Mouse (Mus musculus) MN1 (cell line): Measurements from ENCODE around the gene Ankrd22.
A peak's percentile ranks its signal among the peaks of the same experiment; 100 is the strongest.
"Not testable (repeated sequence)": the region's sequence is repeated elsewhere in the genome, so short reads cannot be mapped to it uniquely, and the experiment has no call there.

ENCODE experiments used
- DNase-seq: peaks from one replicate; pipeline ENCODE4 v3.0.0-alpha.2; 2016; ENCODE audit warnings: low spot score

Gene Ankrd22

GRCm38 (mm10) chr19:34165891-34166290, at the start of gene Ankrd22:
TSS of gene Ankrd22 (minus strand) at chr19:34166053.
- no peak for DNase-seq

DNA sequence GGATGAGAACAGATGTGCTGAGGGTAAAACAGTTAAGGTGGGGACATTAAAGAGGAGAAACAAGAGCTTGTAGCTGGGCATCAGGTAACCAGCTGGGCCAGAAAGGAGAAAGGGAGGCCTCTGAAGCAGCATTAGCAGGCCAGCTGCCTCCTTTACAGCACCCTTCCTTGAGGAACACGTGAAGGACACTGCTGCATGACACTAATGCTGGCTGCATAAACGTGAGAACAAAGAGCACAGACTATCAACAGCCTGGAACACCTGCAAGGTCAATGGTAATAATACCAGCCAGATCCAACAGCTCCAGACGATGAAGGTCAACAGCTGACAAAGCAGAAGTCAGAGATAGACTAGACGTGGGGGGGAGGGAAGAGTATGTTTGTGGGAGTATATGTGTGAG, 48.3 kb upstream of the Ankrd22 start:
- no peak for DNase-seq

DNA sequence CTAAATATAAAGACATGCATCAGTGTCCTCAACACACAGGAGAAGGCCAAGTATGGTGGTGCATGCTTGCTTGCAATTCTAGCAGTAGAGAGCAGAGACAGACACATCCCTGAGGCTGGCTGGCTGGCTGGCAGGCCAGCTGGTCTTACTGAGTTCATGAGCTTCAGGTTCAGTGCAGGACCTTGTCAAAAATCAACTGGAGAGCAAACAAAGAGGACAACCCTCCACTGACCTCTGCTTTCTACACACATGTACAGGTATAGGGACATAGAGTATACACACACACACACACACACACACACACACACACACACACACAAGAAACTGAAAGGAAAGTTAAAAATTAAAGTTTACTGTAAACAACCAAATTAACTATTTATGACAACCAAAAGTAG, 47.4 kb upstream of the Ankrd22 start:
- DNase-seq, result no peak

DNA sequence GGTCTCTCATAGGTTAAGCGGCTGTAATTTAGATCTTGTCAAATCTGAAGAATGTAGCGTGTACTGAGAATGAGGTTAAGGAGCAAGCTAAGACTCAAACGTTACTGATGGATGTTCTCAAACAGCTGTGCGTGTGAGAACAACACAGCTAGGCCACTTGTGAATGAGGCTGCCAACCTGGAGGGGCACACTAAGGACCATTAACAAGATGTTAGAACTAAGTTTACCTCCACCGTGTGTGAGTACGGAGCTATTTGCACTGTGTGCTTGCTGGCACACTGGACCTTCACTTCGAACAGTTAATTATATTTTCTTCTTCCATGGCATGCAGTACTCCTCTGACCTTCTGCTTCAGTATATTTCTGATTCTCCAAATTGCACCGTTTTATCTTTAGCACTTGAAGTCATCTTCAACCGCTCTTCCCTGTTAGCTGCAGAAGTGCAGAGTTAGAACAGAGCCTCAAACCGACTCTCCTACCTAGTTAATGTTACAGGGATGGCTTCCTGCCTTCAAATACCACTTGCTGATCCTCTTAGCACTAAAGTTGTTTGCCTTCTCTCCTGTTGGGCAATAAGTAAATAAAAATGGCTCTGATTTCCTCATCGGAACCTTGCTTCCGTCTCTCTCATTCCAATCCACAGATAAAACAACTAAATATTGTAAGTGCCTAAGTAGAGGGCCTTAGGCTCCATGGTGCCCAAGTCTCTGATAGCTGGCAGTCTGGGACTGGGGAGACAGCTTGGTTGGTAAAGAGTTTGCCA, 46.8 kb upstream of the Ankrd22 start:
- no peak for DNase-seq

DNA sequence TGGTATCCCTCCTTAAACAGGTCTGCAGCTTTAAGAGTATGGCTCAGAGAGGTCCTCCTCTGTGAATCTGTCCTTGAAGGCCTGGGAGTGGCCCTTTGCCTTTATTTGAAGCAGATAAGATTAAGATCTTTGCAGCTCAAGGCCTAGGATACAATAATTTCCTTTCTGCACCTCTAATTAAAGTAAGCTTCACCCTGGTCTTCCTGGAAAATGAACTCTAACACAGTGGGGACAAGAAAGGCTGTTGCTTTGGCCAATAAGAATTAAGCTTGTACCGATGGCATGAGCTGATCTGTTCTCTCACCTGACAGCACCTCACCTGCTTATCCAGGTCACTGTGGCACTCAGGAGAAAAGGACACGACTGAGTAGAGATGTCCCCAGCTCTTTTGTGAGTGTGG, 45.0 kb upstream of the Ankrd22 start:
- no peak for DNase-seq

GRCm38 (mm10) chr19:34209930-34210581, 44.2 kb upstream of the Ankrd22 start:
- no peak for DNase-seq

DNA sequence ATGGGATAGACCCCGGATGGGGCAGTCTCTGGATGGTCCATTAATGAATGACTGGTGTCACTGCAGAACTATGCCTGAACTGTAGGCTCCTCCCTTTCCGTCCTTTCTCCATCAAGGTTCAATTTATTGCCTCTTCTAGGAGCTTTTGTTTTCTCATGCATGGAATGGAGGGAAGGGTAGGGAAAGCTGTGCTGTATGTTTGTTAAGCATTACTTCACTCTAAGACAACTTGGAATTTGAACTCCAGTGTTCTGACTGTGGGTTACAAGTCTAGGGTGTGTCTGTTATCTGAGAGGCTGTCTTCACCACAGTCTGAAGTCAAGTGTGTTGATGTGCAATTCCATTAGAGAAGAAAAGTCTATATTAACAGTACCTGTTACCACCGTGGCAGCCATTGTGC, 43.2 kb upstream of the Ankrd22 start:
- no peak for DNase-seq

- DNase-seq, result no peak
These were observed 41.0 kb upstream of the Ankrd22 start for GRCm38 (mm10) chr19:34206760-34207440.

DNA sequence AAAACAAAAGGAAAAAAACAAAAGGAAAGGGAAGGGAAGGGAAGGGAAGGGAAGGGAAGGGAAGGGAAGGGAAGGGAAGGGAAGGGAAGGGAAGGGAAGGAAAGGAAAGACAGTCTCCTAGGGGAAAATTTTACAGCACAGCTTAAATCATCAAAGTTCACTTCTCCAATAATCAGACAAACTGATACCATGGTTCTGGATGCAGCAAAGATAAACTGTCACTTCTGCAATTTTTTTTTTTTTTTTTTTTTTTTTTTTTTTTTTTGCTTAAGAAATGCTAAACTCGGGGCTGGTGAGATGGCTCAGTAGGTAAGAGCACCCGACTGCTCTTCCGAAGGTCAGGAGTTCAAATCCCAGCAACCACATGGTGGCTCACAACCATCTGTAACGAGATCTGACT, 40.3 kb upstream of the Ankrd22 start:
- not testable (repeated sequence) for DNase-seq

GRCm38 (mm10) chr19:34202668-34203067, 36.8 kb upstream of the Ankrd22 start:
- DNase-seq, result no peak

- no peak for DNase-seq
These were observed 33.6 kb upstream of the Ankrd22 start for GRCm38 (mm10) chr19:34199488-34199887.

- no peak for DNase-seq
These were observed 33.0 kb upstream of the Ankrd22 start for GRCm38 (mm10) chr19:34198901-34199300.

GRCm38 (mm10) chr19:34198066-34198465, 32.2 kb upstream of the Ankrd22 start:
- no peak for DNase-seq

DNA sequence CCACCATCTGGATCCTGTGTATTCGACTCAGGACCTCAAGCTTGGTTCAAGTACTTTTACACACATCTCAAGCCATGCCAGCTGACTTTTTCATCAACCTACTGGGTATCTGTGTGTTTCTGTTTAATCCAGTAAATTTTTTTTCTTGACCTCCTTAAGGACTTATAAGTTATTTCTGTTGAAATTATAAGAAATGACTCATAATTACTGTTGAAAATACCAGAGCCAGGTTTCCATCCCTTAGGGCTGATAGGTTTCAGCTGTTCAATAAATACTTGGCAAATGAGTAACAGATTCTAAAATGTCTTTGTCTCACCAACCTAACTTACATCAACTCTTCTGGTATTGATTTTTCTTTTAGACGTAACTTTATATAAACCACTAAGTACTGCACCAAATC, 29.2 kb upstream of the Ankrd22 start:
- no peak for DNase-seq

GRCm38 (mm10) chr19:34194132-34194745, 28.4 kb upstream of the Ankrd22 start:
- DNase-seq, result no peak

DNA sequence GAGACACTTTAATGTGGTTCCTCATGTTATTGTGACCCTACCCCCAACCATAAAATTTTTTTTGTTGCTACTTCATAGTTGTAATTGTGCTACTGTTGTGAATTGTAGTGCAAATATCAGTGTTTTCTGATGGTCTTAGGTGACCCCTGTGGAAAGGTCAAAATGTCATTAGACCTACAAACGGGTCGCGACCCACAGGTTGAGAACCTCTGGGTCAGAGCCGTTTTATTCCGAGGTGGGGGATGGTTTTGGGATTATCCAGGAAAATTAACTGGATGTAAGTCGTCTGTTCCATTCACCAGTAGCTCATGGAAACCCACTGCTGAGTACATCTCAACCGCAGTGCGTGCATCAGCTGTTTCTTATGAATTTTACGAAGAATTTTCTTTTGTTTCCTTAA, 27.8 kb upstream of the Ankrd22 start:
- no peak for DNase-seq

GRCm38 (mm10) chr19:34193149-34193548, 27.3 kb upstream of the Ankrd22 start:
- peak; percentile 51 for DNase-seq

- peak; percentile 67 for DNase-seq
These were observed 26.4 kb upstream of the Ankrd22 start, which contains the start of gene Stambpl1 for GRCm38 (mm10) chr19:34192008-34192963. TSS of gene Stambpl1 (plus strand) at chr19:34192229.

GRCm38 (mm10) chr19:34191645-34192007, 25.8 kb upstream of the Ankrd22 start:
- no peak for DNase-seq

DNA sequence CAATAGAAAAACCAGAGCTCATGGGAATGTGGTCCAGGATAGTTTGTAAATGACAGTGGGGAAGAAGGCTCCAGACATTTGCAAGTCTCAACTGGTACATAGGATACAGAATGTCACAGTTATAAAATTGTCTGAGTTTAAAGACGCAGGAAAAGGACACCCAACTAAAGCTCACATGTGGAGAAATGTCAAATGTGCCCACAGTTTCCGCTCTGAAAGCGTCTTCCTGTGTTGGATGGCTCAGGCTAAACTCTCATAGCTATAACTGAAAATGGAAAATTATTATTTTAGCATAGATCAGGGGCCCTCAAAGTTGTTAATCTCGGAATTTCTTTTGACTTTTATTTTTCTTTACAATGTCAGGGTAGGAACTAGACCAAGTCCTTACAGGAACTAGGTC, 21.0 kb upstream of the Ankrd22 start:
- DNase-seq, result no peak

DNA sequence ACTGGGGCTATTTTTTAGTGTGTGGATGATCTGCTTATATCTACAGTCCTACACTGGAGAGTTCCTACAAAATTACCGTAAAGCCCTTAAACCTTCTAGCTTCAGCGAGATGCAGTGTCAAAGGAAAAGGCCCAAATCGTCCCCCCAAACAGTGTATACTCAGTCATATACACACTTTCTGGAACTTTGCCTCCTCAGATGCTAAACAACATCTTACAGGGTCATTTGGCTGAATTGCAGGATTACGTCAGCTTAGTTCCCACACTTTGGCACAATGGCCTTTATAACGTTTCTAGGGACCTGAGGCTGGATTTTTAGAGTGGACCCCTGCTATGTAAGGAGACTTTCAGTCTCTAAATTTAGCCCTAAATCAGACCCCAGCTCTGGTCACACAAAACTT, 16.6 kb upstream of the Ankrd22 start:
- DNase-seq, result no peak

DNA sequence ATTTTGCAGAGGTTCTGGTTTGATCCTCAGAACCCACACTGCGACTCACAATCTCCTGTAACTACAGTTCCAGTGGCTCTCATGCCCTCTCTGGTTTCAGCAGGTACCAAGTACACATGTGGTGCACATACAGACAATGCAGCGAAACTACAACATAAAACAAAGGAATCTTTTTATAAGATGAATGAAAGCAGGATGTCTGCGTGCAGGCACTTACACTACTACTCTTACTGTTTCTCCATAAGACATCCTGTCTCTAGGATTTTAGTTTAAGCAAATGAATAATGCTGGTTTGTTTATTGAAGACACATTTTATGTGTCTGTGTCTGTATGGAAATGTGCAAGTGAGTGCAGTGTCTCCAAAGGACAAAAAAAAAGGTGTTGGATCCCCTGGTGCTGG, 15.4 kb upstream of the Ankrd22 start:
- no peak for DNase-seq
